Mouse (Mus musculus) thymus, adult 2 months (tissue): ENCODE data around the gene Tomm5.

Experiments
- CTCF ChIP-seq: fragments of 200-500 bp; IDR thresholded peaks from 2 replicates; pipeline ENCODE4 v1.5.1; 2012; ENCODE audit warnings: mild to moderate bottlenecking, control low read depth, low read length, moderate library complexity, borderline replicate concordance; ENCODE audit not compliant: control insufficient read depth, poor library complexity, insufficient read depth; ENCODE audit errors: extremely low read depth
- POLR2A ChIP-seq: fragments of 200-500 bp; IDR thresholded peaks from 2 replicates; pipeline ENCODE4 v1.6.1; 2012; ENCODE audit warnings: mild to moderate bottlenecking, low read length, control low read depth, moderate library complexity; ENCODE audit not compliant: control insufficient read depth, poor library complexity, insufficient read depth; ENCODE audit errors: extremely low read depth

- no peak for TF ChIP-seq CTCF
- no peak for TF ChIP-seq POLR2A
Observed at GRCm38 (mm10) chr4:45121311-45121710, 13.4 kb upstream of the Tomm5 start.
